Mouse (Mus musculus) left cerebral cortex, adult 2 months (tissue): ENCODE measurements at regions not wholly inside any gene's neighbourhood (a gene's known extent, or its start where the extent isn't known, plus 50 kb on each side); places are given as distances from the start of the nearest gene placed in this dataset.

ENCODE experiments used
- DNase-seq, 2 experiments: peaks; one replicate each; pipeline ENCODE4 v3.0.0; 2021 to 2022; ENCODE audit warnings: low spot score in 2 of 2, mixed read lengths in 1 of 2; ENCODE audit errors: extremely low spot score in 1 of 2
- H3K27ac ChIP-seq: fragments of 200-600 bp; 2 replicates; pipeline ENCODE4 v1.8.1; 2022
- H3K4me3 ChIP-seq: fragments of 200-600 bp; 2 replicates; pipeline ENCODE4 v1.8.1; 2022
- CTCF ChIP-seq: fragments of 200-600 bp; IDR thresholded peaks from 2 replicates; pipeline ENCODE4 v1.8.1; 2022; ENCODE audit warnings: antibody characterized with exemption, mild to moderate bottlenecking, moderate library complexity
- intact Hi-C: fragments of 180-260 bp; cut with DNase I; formaldehyde crosslinking; loops from one replicate; pipeline ENCODE4 v1.15.1; 2025

DNA sequence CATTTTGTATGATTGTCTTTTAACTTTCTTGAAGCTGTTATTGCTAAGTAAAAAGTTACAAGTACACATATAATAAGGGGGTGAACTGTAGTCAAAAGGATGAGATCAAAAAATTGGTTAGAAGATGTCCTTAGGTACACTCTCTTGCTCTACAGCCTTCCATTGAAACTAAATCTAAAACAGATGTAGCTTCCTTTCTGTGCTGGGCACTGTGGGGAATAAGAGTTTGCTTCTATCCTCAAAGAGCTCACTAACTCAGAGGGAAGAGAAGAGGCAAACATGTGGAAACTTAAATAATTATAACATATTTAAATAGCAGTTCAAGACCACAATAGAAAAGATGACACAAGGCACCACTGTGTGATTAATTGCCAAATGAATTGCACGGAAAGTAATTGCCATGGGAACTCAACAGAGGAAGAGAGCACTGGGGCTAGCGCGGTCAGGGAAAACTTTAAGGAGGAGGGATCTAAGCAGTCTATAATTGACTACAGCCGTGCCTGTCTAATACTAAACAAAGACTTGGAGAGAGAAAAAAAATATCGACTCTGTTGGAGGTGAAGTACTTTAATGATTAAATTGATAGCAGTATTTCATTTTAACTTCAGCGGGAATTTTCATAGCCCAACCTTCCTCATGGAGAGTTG, 57.9 kb upstream of the Ammecr1 start:
- no peak for TF ChIP-seq CTCF
- no peak for DNase-seq
- H3K27ac ChIP-seq, result no peak overlapping the region
- intact Hi-C loops, result no loop called here
- H3K4me3 ChIP-seq, result no peak overlapping the region

DNA sequence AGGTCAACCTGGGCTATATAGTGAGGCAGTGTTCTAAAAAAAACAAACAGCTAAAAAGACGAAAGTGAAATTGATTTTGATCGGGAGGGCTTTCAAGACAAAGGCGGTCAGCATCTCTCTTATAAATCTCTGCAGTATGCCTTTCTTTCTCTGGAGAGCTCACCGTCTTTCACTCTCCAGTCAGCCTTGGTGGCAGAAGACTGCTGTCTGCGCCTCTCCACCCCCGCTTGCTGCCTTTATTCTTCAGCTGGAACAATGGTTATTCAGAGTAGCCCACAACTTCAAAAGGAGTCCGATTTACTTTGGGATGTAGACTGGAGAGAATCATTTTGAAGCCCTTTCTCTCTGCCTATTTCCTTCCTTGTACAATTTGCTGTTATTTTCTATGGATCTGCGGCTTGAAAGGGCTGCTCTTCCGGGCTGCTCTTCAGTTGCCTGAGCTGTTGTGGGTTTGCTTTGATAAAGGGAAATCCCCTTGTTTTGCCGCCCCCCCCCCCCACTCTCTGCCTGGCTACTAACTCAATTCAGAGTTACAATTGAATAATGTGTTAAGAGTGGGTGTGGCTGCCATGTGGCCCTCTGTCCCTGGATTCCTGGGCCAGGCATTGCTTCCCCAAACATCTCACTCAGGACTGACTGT, 64.0 kb upstream of the Ammecr1 start:
- DNase-seq, result no peak
- TF ChIP-seq CTCF, result no peak
- Histone ChIP-seq H3K27ac (no peak overlapping the region), H3K4me3 (no peak overlapping the region)
- intact Hi-C loops, result no loop called here

DNA sequence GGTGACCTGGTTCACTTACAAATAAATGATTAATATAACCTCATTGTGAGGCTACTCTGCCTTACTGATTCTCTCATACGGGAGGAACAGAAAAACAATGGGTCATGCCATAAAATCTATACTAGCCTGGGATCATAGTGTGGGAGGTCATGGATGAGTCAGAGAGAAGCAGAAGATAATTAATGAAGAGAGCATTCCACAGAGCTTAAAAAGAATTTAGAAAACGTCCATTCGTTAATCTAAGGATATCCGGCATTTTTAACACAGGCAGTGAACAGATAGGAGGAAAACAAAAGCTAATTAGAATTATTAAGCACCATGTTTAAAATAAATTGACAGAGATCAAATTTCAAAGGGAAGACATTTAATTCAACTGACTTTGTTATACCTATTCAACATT, 59.5 kb upstream of the Rtl9 start:
- intact Hi-C loops, result loop anchor here (10.0 kb wide), 1 partner anchor 345 kb away; no protein-coding TSS in a partner anchor
- H3K27ac ChIP-seq, result no peak overlapping the region
- DNase-seq, result no peak
- no peak for TF ChIP-seq CTCF
- H3K4me3 ChIP-seq, result no peak overlapping the region

DNA sequence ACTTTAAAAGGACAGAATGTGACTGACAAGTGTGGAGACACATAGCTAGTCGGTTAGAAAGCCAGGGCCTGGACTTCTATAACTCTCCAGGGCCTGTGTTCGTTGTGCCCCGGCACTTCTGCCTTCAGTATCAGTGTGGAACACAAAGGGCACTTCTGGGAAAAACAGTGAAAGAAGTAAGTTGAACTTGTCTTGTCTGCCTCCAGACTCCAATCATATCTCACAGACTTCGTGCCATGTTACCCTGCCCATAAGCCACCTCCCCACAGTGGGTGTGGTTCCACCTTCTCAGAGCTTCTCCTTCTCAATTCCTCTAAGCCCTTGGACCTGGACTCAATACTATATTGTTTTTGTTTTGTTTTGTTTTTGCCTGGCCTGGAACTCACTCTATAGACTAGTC, 55.1 kb upstream of the Rtl9 start:
- H3K4me3 ChIP-seq, result no peak overlapping the region
- TF ChIP-seq CTCF, result no peak
- intact Hi-C loops, result loop anchor here (10.0 kb wide), 1 partner anchor 349 kb away; no protein-coding TSS in a partner anchor
- no peak overlapping the region for H3K27ac ChIP-seq
- DNase-seq, result no peak

DNA sequence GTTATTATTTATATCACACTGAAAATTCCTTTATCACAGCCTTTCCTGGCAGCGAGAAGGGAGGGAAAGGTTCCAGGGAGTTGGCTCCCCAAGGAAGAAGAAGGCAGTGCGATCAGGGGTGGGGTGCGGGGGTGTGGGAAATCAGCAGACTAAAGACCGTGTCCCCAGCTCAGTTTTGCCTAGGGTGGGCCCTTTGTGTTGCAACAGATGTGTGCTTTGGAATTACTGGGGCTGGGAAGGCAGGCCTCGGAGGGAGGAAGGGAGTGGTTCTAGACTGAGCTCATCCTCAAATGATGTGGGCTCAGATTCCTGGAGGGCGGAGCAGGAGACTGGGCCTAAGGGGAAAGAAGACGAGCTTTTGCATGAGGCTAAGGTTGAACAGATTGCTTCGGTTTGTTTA, 53.1 kb upstream of the Rtl9 start:
- Histone ChIP-seq H3K27ac (no peak overlapping the region), H3K4me3 (no peak overlapping the region)
- DNase-seq, result no peak
- no peak for TF ChIP-seq CTCF
- intact Hi-C loops, result loop anchor here (10.0 kb wide), 1 partner anchor 351 kb away; no protein-coding TSS in a partner anchor
